ENCODE assay signal across 8 mouse cellular contexts in genomic region chr17:15247546-15248416, GRCm38 (mm10).
DNase-seq lines count a peak whose midpoint lies in the region; ATAC-seq and TF ChIP-seq lines count a peak whose summit lies in the region.

No protein-coding gene starts in this region.

- peaks cover 20% of the 10 kb centered on the region for H3K27me3 ChIP-seq in heart, embryonic 10.5 days (ENCODE audit: insufficient read depth, poor library complexity, severe bottlenecking)
- H3K27me3 ChIP-seq in heart, adult 2 months (ENCODE audit: control insufficient read depth, insufficient read depth, low read length), result no peaks in the 10 kb centered on the region
- no peaks in the 10 kb centered on the region for H3K27me3 ChIP-seq in ES-Bruce4 (ENCODE audit: control insufficient read depth, insufficient read depth, low read length, poor library complexity, severe bottlenecking)
- H3K27me3 ChIP-seq in embryonic facial prominence, embryonic 13.5 days, result peaks cover 5% of the 10 kb centered on the region; the same call in 1 of the 2 replicates
- no peaks in the 10 kb centered on the region for H3K27me3 ChIP-seq in limb, embryonic 14.5 days (ENCODE audit: control insufficient read depth, insufficient read depth, low read length)

- WGBS in heart, embryonic 10.5 days, result 8% methylated on average over 20 of the region's 20 CpGs
- WGBS in heart, adult 2 months, result 22% methylated on average over 20 of the region's 20 CpGs
- WGBS in embryonic facial prominence, embryonic 13.5 days, result 4% methylated on average over 20 of the region's 20 CpGs
- WGBS in limb, embryonic 14.5 days, result 5% methylated on average over 20 of the region's 20 CpGs

- peak overlapping the region; percentile 37 for H3K4me2 ChIP-seq in embryonic facial prominence, embryonic 13.5 days
- peak overlapping the region; percentile 20; the same call in 1 of the 2 replicates for H3K4me2 ChIP-seq in limb, embryonic 14.5 days (replicated peaks; ENCODE audit: low read depth, low read length, severe bottlenecking)

- H3K79me2 ChIP-seq in heart, adult 2 months (replicated peaks; ENCODE audit: control insufficient read depth, insufficient read depth, low read length), result no peaks in the 10 kb centered on the region

- H3K9me3 ChIP-seq in heart, embryonic 10.5 days, result no peaks in the 10 kb centered on the region
- no peaks in the 10 kb centered on the region for H3K9me3 ChIP-seq in ES-Bruce4 (replicated peaks; ENCODE audit: control insufficient read depth, insufficient read depth, low read length, poor library complexity, severe bottlenecking)
- no peaks in the 10 kb centered on the region for H3K9me3 ChIP-seq in embryonic facial prominence, embryonic 13.5 days
- no peaks in the 10 kb centered on the region for H3K9me3 ChIP-seq in limb, embryonic 14.5 days (ENCODE audit: control insufficient read depth, low read length)

- no peak for TF ChIP-seq EP300 in heart, adult 2 months (IDR thresholded peaks at IDR 0.05; ENCODE audit: insufficient read depth, low read depth, low read length)
- TF ChIP-seq EP300 in ES-Bruce4 (IDR thresholded peaks at IDR 0.05; ENCODE audit: insufficient read depth, low read depth, low read length), result peak; percentile 81

- peaks cover 11% of the 10 kb centered on the region for H3K4me1 ChIP-seq in heart, embryonic 10.5 days
- H3K4me1 ChIP-seq in heart, adult 2 months (ENCODE audit: control insufficient read depth, insufficient read depth, low read length), result no peaks in the 10 kb centered on the region; the same call in 1 of the 2 replicates
- peaks cover 7% of the 10 kb centered on the region for H3K4me1 ChIP-seq in ES-Bruce4 (ENCODE audit: control insufficient read depth, insufficient read depth, low read length)
- peaks cover 7% of the 10 kb centered on the region for H3K4me1 ChIP-seq in embryonic facial prominence, embryonic 13.5 days
- no peaks in the 10 kb centered on the region for H3K4me1 ChIP-seq in limb, embryonic 14.5 days (ENCODE audit: control insufficient read depth, insufficient read depth, low read length)

- peak overlapping the region; percentile 31 for H3K4me3 ChIP-seq in heart, embryonic 10.5 days
- H3K4me3 ChIP-seq in heart, adult 2 months, result no peak overlapping the region
- peak overlapping the region; percentile 41 for H3K4me3 ChIP-seq in ES-Bruce4 (ENCODE audit: low read depth, low read length)
- H3K4me3 ChIP-seq in embryonic facial prominence, embryonic 13.5 days, result no peak overlapping the region
- H3K4me3 ChIP-seq in limb, embryonic 14.5 days (replicated peaks; ENCODE audit: low read length), result no peak overlapping the region

- no peak overlapping the region for H3K9ac ChIP-seq in heart, adult 2 months (ENCODE audit: low read depth, low read length)
- H3K9ac ChIP-seq in ES-Bruce4 (ENCODE audit: low read depth, poor library complexity, severe bottlenecking), result no peak overlapping the region
- peak overlapping the region; percentile 46; the same call in 1 of the 2 replicates for H3K9ac ChIP-seq in embryonic facial prominence, embryonic 13.5 days
- H3K9ac ChIP-seq in limb, embryonic 14.5 days (ENCODE audit: low read depth, low read length, severe bottlenecking), result no peak overlapping the region

- H3K27ac ChIP-seq in heart, embryonic 10.5 days, result peak overlapping the region; percentile 53
- H3K27ac ChIP-seq in heart, adult 2 months, result no peak overlapping the region
- peak overlapping the region; percentile 85 for H3K27ac ChIP-seq in ES-Bruce4 (ENCODE audit: insufficient read depth, low read length)
- H3K27ac ChIP-seq in embryonic facial prominence, embryonic 13.5 days, result no peak overlapping the region
- no peak overlapping the region for H3K27ac ChIP-seq in limb, embryonic 14.5 days (replicated peaks; ENCODE audit: low read depth, low read length)

- no peaks in the 10 kb centered on the region for H3K36me3 ChIP-seq in heart, embryonic 10.5 days
- no peaks in the 10 kb centered on the region for H3K36me3 ChIP-seq in heart, adult 2 months (ENCODE audit: control insufficient read depth, insufficient read depth, low read length)
- no peaks in the 10 kb centered on the region for H3K36me3 ChIP-seq in ES-Bruce4 (ENCODE audit: control insufficient read depth, insufficient read depth, low read length, poor library complexity, severe bottlenecking)
- H3K36me3 ChIP-seq in embryonic facial prominence, embryonic 13.5 days, result no peaks in the 10 kb centered on the region
- H3K36me3 ChIP-seq in limb, embryonic 14.5 days (ENCODE audit: control insufficient read depth, insufficient read depth, low read length), result no peaks in the 10 kb centered on the region

- no peak for TF ChIP-seq POLR2A in heart, adult 2 months (IDR thresholded peaks at IDR 0.05; ENCODE audit: insufficient read depth, low read depth, low read length)
- TF ChIP-seq POLR2A in ES-Bruce4 (IDR thresholded peaks at IDR 0.05; ENCODE audit: insufficient read depth, low read length), result no peak
- no peak for TF ChIP-seq POLR2A in limb, embryonic 14.5 days (IDR thresholded peaks at IDR 0.05; ENCODE audit: borderline replicate concordance, extremely low read depth, insufficient read depth, insufficient read length)

- ATAC-seq in embryonic facial prominence, embryonic 13.5 days (ENCODE audit: insufficient number of reproducible peaks, insufficient read depth, low FRiP score, low TSS enrichment, low read depth), result peak; percentile 67
- ATAC-seq in limb, embryonic 14.5 days (ENCODE audit: low FRiP score, low read depth), result peak; percentile 67

- DNase-seq in heart, embryonic 10.5 days (ENCODE audit: low spot score), result no peak
- DNase-seq in heart, adult 2 months, result no peak
- DNase-seq in limb, embryonic 14.5 days (ENCODE audit: low spot score), result no peak
- DNase-seq in spleen, postnatal 36 days (ENCODE audit: low spot score in 2 of 2), result no peak
- DNase-seq in kidney, adult 8-10 months, result no peak
- no peak for DNase-seq in heart, postnatal 4 days

- intact Hi-C loops in heart, adult 2 months (cut with DNase I), result no loop called here

- TF ChIP-seq CTCF in heart, adult 2 months (IDR thresholded peaks at IDR 0.05), result no peak
- no peak for TF ChIP-seq CTCF in ES-Bruce4 (IDR thresholded peaks at IDR 0.05; ENCODE audit: low read depth, low read length)

Comparison
In these comparisons a context has a peak if more than half of its experiments do, and no peak if none do; other contexts are left out.
1. H3K27ac ChIP-seq: peak in heart, embryonic 10.5 days (single experiment) and ES-Bruce4 (single experiment); none in heart, adult 2 months (single experiment), embryonic facial prominence, embryonic 13.5 days (single experiment) and limb, embryonic 14.5 days (single experiment).
2. H3K4me3 ChIP-seq: peak in heart, embryonic 10.5 days (single experiment) and ES-Bruce4 (single experiment); none in heart, adult 2 months (single experiment), embryonic facial prominence, embryonic 13.5 days (single experiment) and limb, embryonic 14.5 days (single experiment).